Mouse (Mus musculus): ENCODE results near the gene Actg2. TPM values are rescaled to one million over a fixed set of nuclear protein-coding genes. Genes with fewer than 3 reads are reported as not detected.

Actg2 gene
- total and polyA plus RNA-seq, 2 experiments from 2014 or later, result 1.7 to 2.1 TPM

DNA sequence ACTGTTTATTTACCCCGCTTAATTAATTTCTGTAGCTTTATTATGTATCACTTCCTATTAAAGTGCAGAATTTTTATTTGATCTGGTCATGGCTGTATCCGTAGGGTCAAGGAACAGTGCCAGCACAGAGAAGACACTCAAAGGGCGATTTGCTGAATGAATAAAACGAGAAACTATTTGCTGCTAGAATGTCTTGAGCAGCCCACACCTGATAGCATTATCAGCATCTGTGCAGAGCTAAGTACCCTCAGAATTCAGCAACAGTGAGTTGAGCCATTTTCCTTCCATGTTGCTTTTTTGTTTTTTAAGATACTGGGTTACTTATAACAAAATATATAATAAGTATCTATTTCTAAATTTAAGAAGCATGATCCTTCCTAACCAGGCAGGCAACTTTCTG, 30.5 kb downstream of the Actg2 start:
- no peak for DNase-seq (ENCODE audit: low spot score)
- ATAC-seq, result no peak
- 92% methylated on average over 4 of the region's 4 CpGs for WGBS
- Histone ChIP-seq H3K9ac (replicated peaks; ENCODE audit: low read length) (peak overlapping the region; percentile 75; the same call in 1 of the 2 replicates), H3K27ac (peak overlapping the region; percentile 94), H3K9me3 (ENCODE audit: low read length) (no peaks in the 10 kb centered on the region), H3K4me2 (ENCODE audit: low read depth, low read length) (peak overlapping the region; percentile 64), H3K27me3 (ENCODE audit: insufficient read depth, low read length) (no peaks in the 10 kb centered on the region), H3K4me3 (ENCODE audit: low read length) (peak overlapping the region; percentile 54), H3K36me3 (ENCODE audit: insufficient read depth, low read length) (no peaks in the 10 kb centered on the region), H3K4me1 (ENCODE audit: insufficient read depth, low read length) (peaks cover 6% of the 10 kb centered on the region; the same call in 1 of the 2 replicates)
- TF ChIP-seq CTCF (IDR thresholded peaks at IDR 0.05; ENCODE audit: low read depth), result no peak

DNA sequence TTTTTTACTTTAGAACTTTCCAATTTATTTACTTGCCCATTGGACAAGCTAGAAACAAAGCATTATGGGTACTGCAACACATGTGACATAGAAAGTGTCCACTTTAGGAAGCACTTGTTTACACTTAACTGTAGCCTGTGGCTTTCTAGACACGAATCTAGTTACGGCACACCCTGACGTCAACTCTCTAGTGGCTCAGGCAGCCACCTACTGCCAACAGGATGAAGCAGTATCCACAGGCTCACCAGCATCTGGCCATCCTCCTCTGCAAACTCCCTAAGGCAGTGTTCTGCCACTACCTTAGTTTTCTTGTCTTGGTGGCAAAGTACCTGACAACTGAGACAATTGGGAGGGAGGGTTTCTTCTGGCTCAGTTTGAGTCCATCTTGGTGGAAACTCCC, 32.7 kb downstream of the Actg2 start:
- Histone ChIP-seq H3K9ac (replicated peaks; ENCODE audit: low read length) (no peak overlapping the region), H3K9me3 (ENCODE audit: low read length) (no peaks in the 10 kb centered on the region), H3K27ac (no peak overlapping the region), H3K4me3 (ENCODE audit: low read length) (no peak overlapping the region), H3K36me3 (ENCODE audit: insufficient read depth, low read length) (no peaks in the 10 kb centered on the region), H3K4me2 (ENCODE audit: low read depth, low read length) (no peak overlapping the region), H3K27me3 (ENCODE audit: insufficient read depth, low read length) (no peaks in the 10 kb centered on the region), H3K4me1 (ENCODE audit: insufficient read depth, low read length) (peaks cover 6% of the 10 kb centered on the region; the same call in 1 of the 2 replicates)
- WGBS, result 88% methylated on average over 3 of the region's 3 CpGs
- DNase-seq (ENCODE audit: low spot score) (no peak), ATAC-seq (no peak)
- no peak for TF ChIP-seq CTCF (IDR thresholded peaks at IDR 0.05; ENCODE audit: low read depth)

DNA sequence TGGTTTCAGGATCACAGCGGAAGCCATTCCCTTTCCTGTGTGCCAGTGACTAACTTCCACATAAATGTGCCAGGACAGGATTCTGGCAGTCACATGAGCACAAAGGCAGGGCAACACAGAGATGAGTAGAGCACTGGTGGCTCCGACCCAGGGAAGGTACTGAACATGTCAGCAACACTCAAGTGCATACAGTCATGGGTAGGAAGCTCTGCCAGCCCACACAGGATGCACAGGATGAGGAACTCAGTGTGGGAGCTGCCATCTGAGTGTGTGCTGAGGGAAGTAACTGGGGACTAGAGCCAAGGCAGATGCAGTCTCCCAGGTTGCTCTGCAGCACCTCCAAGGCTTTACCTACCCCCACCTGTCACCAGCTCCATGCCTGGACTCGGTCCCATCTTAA, 33.4 kb downstream of the Actg2 start:
- Histone ChIP-seq H3K4me1 (ENCODE audit: insufficient read depth, low read length) (peaks cover 6% of the 10 kb centered on the region; the same call in 1 of the 2 replicates), H3K4me2 (ENCODE audit: low read depth, low read length) (no peak overlapping the region), H3K27me3 (ENCODE audit: insufficient read depth, low read length) (no peaks in the 10 kb centered on the region), H3K27ac (no peak overlapping the region), H3K36me3 (ENCODE audit: insufficient read depth, low read length) (no peaks in the 10 kb centered on the region), H3K4me3 (ENCODE audit: low read length) (no peak overlapping the region), H3K9me3 (ENCODE audit: low read length) (no peaks in the 10 kb centered on the region), H3K9ac (replicated peaks; ENCODE audit: low read length) (no peak overlapping the region)
- ATAC-seq (no peak), DNase-seq (ENCODE audit: low spot score) (no peak)
- 84% methylated on average over 3 of the region's 3 CpGs for WGBS
- no peak for TF ChIP-seq CTCF (IDR thresholded peaks at IDR 0.05; ENCODE audit: low read depth)

DNA sequence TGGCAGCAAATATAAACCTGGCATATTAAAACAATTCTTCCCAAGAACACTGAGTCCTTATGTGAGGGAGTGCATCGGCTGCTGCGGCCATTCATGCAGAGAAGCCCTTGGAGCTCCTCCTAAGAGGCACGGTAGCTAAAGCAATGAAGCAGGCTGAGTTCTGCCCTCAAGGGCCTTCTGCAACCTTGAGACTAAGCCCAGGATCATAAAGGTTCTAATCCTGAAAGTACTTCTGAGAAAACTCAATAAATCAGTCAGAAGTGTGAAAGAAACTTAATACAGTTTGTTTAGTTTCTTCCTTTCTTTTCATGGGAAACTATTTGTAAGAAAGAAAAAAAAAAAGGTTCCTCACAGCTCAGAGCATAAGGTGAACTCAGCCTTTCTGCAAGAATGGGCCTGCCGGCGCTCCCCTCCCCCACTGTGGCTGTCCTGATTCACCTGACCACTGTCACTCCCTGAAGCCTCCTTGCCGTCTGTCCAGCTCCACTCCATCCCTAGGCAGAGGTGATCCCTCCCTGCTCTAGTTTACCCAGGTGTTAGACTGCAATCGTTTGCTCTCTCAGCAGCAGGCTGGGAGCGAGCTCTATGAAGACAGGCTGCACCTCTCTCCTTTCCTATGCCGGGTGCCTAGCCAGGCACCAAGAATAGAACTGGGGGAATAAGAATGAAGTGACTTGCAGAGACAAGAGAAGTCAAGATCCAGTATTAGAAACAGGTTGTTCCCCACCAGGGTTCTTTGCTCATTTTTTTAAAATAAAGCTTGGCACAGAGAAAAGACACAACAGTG, 34.3 kb downstream of the Actg2 start:
- WGBS, result 65% methylated on average over 9 of the region's 9 CpGs
- Histone ChIP-seq H3K4me1 (ENCODE audit: insufficient read depth, low read length) (peaks cover 6% of the 10 kb centered on the region; the same call in 1 of the 2 replicates), H3K9ac (replicated peaks; ENCODE audit: low read length) (no peak overlapping the region), H3K27ac (no peak overlapping the region), H3K4me2 (ENCODE audit: low read depth, low read length) (no peak overlapping the region), H3K27me3 (ENCODE audit: insufficient read depth, low read length) (no peaks in the 10 kb centered on the region), H3K9me3 (ENCODE audit: low read length) (no peaks in the 10 kb centered on the region), H3K4me3 (ENCODE audit: low read length) (no peak overlapping the region), H3K36me3 (ENCODE audit: insufficient read depth, low read length) (no peaks in the 10 kb centered on the region)
- TF ChIP-seq CTCF (IDR thresholded peaks at IDR 0.05; ENCODE audit: low read depth), result no peak
- DNase-seq (ENCODE audit: low spot score) (no peak), ATAC-seq (no peak)

DNA sequence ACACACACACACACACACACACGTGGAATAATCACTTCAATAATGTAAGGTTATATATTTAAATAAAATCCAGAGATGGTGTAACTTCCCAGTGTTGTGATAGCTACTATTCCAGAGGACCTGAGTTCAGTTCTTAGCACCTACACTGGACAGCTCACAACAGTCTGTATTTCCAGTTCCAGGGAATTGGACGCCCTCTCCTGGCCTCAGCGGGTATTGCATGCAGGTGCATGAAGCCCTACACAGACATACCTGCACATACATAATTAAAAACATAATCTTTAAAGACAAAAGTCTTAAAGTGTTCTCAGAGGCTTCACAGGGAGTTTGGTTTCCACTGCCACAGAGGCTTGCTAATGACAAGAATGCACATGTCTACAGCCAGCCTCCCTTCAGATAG, 35.6 kb downstream of the Actg2 start:
- TF ChIP-seq CTCF (IDR thresholded peaks at IDR 0.05; ENCODE audit: low read depth), result peak; percentile 53
- Histone ChIP-seq H3K27me3 (ENCODE audit: insufficient read depth, low read length) (no peaks in the 10 kb centered on the region), H3K4me3 (ENCODE audit: low read length) (no peak overlapping the region), H3K36me3 (ENCODE audit: insufficient read depth, low read length) (no peaks in the 10 kb centered on the region), H3K9ac (replicated peaks; ENCODE audit: low read length) (no peak overlapping the region), H3K4me2 (ENCODE audit: low read depth, low read length) (no peak overlapping the region), H3K4me1 (ENCODE audit: insufficient read depth, low read length) (peaks cover under 1% of the 10 kb centered on the region; the same call in 1 of the 2 replicates), H3K27ac (no peak overlapping the region), H3K9me3 (ENCODE audit: low read length) (no peaks in the 10 kb centered on the region)
- DNase-seq (ENCODE audit: low spot score), result no peak
- WGBS, result 61% methylated on average over 3 of the region's 3 CpGs
- ATAC-seq, result no peak

DNA sequence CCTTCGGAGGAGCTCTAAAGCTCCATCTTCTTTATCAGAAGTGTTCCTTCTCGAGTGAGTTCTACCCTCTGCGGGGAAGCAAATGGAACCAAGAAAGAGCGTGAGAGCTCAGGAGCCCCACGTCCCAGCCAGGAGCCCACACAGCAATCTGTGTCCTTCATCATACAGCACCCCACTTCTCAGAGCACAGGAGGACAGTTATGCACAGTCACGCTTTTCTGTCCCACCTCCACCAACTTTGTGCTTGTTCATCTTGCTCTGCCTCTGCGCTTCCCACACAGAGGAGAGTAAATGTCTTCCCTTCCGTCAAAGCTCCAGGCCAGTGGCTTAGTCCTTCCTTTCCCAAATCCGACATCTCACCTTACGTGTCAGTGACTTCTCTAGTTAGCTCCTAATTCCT, 37.0 kb downstream of the Actg2 start:
- Histone ChIP-seq H3K4me2 (ENCODE audit: low read depth, low read length) (no peak overlapping the region), H3K27me3 (ENCODE audit: insufficient read depth, low read length) (no peaks in the 10 kb centered on the region), H3K36me3 (ENCODE audit: insufficient read depth, low read length) (no peaks in the 10 kb centered on the region), H3K4me1 (ENCODE audit: insufficient read depth, low read length) (no peaks in the 10 kb centered on the region), H3K27ac (no peak overlapping the region), H3K9me3 (ENCODE audit: low read length) (no peaks in the 10 kb centered on the region), H3K4me3 (ENCODE audit: low read length) (no peak overlapping the region), H3K9ac (replicated peaks; ENCODE audit: low read length) (no peak overlapping the region)
- WGBS, result 94% methylated on average over 10 of the region's 10 CpGs
- DNase-seq (ENCODE audit: low spot score), result no peak
- TF ChIP-seq CTCF (IDR thresholded peaks at IDR 0.05; ENCODE audit: low read depth), result no peak
- no peak for ATAC-seq

Measured in hindbrain, postnatal 0 days (tissue).